Mouse (Mus musculus): ENCODE measurements around the gene Pck1.

The Pck1 gene

DNA sequence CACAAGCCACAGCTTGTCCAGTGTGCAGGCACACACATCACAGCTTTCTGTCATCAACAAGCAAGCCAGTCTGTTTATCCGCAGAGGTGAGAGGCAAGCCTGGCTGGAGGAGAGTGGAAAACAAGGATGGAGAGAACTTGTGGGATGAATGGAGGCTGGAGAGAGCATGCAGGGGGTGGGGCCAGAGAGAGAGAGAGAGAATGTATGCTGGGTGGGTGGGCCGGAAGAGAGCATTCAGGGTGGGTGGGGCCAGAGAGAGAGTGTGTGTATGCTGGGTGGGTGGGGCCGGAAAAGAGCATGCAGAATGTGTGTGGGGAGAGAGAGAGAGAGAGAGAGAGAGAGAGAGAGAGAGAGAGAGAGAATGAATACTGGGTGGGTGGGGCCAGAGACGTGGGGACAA is 51.8 kb downstream of the Pck1 start:
- no peak for DNase-seq (ENCODE audit: low spot score)

DNA sequence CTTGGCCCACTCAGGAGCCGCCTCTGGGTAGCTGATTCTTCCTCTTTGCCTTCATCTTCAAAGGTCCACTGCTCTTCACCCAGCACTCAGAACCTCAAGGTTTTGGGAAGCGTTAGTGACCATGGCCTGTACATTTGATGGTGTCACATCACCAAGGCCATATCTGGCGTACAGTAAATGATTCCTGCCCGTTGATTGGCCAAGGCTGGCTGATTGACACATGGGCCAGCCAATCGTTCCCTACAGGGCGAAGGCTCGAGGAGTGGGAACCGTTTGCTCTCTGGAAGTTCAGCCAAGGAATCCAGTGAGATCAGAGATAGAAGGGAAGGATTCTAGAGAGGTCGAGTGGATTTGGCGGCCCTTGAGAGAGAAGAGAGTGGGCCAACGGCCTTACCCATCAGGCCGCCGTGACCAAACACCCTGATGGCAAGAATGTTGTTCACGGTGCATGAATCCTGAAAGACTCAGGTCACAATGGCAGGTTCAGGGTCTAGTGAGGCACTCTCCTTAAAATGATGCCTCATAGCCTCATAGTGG is 52.8 kb downstream of the Pck1 start:
- no peak for DNase-seq (ENCODE audit: low spot score)

DNA sequence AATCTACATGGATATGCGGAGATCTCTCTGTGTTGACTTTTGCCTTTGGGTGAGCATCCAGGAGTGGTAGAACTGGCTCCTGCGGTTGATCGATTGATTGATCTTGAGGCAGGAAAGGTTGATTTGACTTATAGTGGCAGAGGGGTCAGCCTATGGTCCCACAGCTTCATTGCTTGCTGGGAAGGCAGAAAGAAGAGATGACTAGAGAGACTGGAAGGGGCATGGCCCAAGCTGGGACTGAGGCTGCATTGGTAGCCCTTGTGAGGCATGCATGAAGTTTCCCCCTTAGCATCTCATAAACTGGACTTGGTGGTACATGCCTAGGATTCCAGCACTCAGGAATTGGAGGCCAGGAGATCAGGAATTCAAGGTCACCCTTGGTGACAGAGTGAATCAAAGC is 54.2 kb downstream of the Pck1 start:
- DNase-seq (ENCODE audit: low spot score), result no peak

Measured in c-Kit-positive CD71-positive TER-119-positive erythroid progenitor cells, embryonic 14.5 days (primary cell).